14 mouse cellular contexts compared by ENCODE assay signal in the genomic region with DNA sequence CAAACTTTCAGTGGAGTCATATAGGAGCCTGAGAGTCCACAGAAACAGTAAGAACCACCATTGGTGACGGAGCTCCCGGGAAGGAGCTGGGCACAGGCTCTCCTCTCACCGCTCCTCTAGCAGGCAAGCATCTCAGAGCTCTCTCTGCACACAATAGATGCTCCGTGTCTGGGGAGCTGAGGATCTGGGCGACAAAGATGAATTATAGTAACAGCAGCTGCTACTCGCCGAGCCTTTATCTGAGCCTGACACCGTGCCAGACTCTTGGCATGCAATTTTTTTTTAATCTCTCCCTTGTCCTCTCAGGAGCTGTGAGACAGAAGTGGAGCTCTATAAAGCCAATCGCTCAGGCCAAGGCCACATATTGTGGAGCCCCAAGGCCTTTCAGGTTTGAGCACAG. TPM values are rescaled to one million over a fixed set of nuclear protein-coding genes. Genes with fewer than 3 reads are reported as not detected.
DNase-seq lines count a peak whose midpoint lies in the region; ATAC-seq lines count a peak whose summit lies in the region.
"Had no signal": no experiment of that assay in that cellular context is flagged by ENCODE, and none has a peak within 500 bp of the region (broad histone marks: within the 10 kb centered on the region; RNA-seq: fewer than 3 reads in every experiment).

No protein-coding gene starts in this region.

- H3K4me1 ChIP-seq in forebrain, embryonic 14.5 days (ENCODE audit: control insufficient read depth, insufficient read depth, low read length): no peaks in the 10 kb centered on the region
- no peaks in the 10 kb centered on the region for H3K4me1 ChIP-seq in forebrain, embryonic 12.5 days
- H3K4me1 ChIP-seq in forebrain, embryonic 16.5 days (replicated peaks; ENCODE audit: control insufficient read depth, insufficient read depth, low read length): 0 out of 2 replicates have a peak, but pooled peaks cover 2% of the 10 kb centered on the region
- no peaks in the 10 kb centered on the region for H3K4me1 ChIP-seq in heart, embryonic 10.5 days

- no peak overlapping the region for H3K9ac ChIP-seq in forebrain, embryonic 14.5 days (ENCODE audit: low read length)
- no peak overlapping the region for H3K9ac ChIP-seq in forebrain, embryonic 12.5 days
- no peak overlapping the region for H3K9ac ChIP-seq in forebrain, embryonic 16.5 days (replicated peaks; ENCODE audit: low read depth, low read length)

- peak overlapping the region; percentile 68; the same call in 1 of the 2 replicates for H3K27ac ChIP-seq in forebrain, embryonic 14.5 days (ENCODE audit: low read depth, low read length)
- no peak overlapping the region; the same call in 1 of the 2 replicates for H3K27ac ChIP-seq in forebrain, embryonic 12.5 days
- H3K27ac ChIP-seq in forebrain, embryonic 16.5 days (ENCODE audit: low read length): peak overlapping the region; percentile 85
- no peak overlapping the region for H3K27ac ChIP-seq in heart, embryonic 10.5 days
- H3K27ac ChIP-seq: heart, adult 2 months had no signal

- H3K36me3 ChIP-seq in forebrain, embryonic 14.5 days (ENCODE audit: control insufficient read depth, insufficient read depth, low read length): peaks cover 37% of the 10 kb centered on the region
- peaks cover 78% of the 10 kb centered on the region for H3K36me3 ChIP-seq in forebrain, embryonic 12.5 days (replicated peaks)
- H3K36me3 ChIP-seq in forebrain, embryonic 16.5 days (ENCODE audit: control insufficient read depth, insufficient read depth): peaks cover 20% of the 10 kb centered on the region
- H3K36me3 ChIP-seq in heart, embryonic 10.5 days: peaks cover 16% of the 10 kb centered on the region

- no peaks in the 10 kb centered on the region for H3K27me3 ChIP-seq in forebrain, embryonic 14.5 days (replicated peaks; ENCODE audit: control insufficient read depth, insufficient read depth, low read length)
- no peaks in the 10 kb centered on the region for H3K27me3 ChIP-seq in forebrain, embryonic 12.5 days
- no peaks in the 10 kb centered on the region for H3K27me3 ChIP-seq in forebrain, embryonic 16.5 days (replicated peaks; ENCODE audit: control insufficient read depth, insufficient read depth, low read length)
- H3K27me3 ChIP-seq in heart, embryonic 10.5 days (ENCODE audit: insufficient read depth, poor library complexity, severe bottlenecking): peaks cover 11% of the 10 kb centered on the region; the same call in 1 of the 2 replicates
- H3K27me3 ChIP-seq: Patski had no signal

- DNase-seq in forebrain, embryonic 14.5 days (ENCODE audit: low spot score): peak; percentile 82
- DNase-seq in layer of hippocampus, postnatal 10 days (ENCODE audit: low spot score in 2 of 2): peak; percentile 52 to 62
- peak; percentile 35 to 37 for DNase-seq in right cerebral cortex, adult 2 months (ENCODE audit: low spot score in 2 of 2)
- no peak for DNase-seq in heart, embryonic 10.5 days (ENCODE audit: low spot score)
- no peak for DNase-seq in testis, postnatal 10 days (ENCODE audit: low spot score)
- DNase-seq in kidney, postnatal 36 days: no peak
- DNase-seq: heart, adult 2 months had no signal

- no peak overlapping the region for H3K4me3 ChIP-seq in forebrain, embryonic 14.5 days (ENCODE audit: low read depth, low read length)
- H3K4me3 ChIP-seq in forebrain, embryonic 12.5 days (replicated peaks): no peak overlapping the region
- no peak overlapping the region for H3K4me3 ChIP-seq in forebrain, embryonic 16.5 days (replicated peaks; ENCODE audit: low read length)
- H3K4me3 ChIP-seq in heart, embryonic 10.5 days: no peak overlapping the region
- H3K4me3 ChIP-seq: heart, adult 2 months had no signal

- H3K9me3 ChIP-seq in forebrain, embryonic 14.5 days (replicated peaks; ENCODE audit: control insufficient read depth, low read length): no peaks in the 10 kb centered on the region
- H3K9me3 ChIP-seq in forebrain, embryonic 12.5 days: 0 out of 2 replicates have a peak, but pooled peaks cover 7% of the 10 kb centered on the region
- H3K9me3 ChIP-seq in forebrain, embryonic 16.5 days (ENCODE audit: control insufficient read depth, low read length): no peaks in the 10 kb centered on the region
- no peaks in the 10 kb centered on the region for H3K9me3 ChIP-seq in heart, embryonic 10.5 days

- 59% methylated on average over 9 of the region's 9 CpGs for WGBS in forebrain, embryonic 14.5 days
- WGBS in forebrain, embryonic 12.5 days: 82% methylated on average over 9 of the region's 9 CpGs
- 35% methylated on average over 9 of the region's 9 CpGs for WGBS in forebrain, embryonic 16.5 days
- 84% methylated on average over 9 of the region's 9 CpGs for WGBS in heart, embryonic 10.5 days

- H3K4me2 ChIP-seq in forebrain, embryonic 14.5 days (ENCODE audit: low read length): no peak overlapping the region
- no peak overlapping the region for H3K4me2 ChIP-seq in forebrain, embryonic 12.5 days
- no peak overlapping the region for H3K4me2 ChIP-seq in forebrain, embryonic 16.5 days (ENCODE audit: low read length)

- 0 out of 2 replicates have a peak, but pooled peaks have one; percentile 32 for ATAC-seq in forebrain, embryonic 14.5 days
- ATAC-seq in forebrain, embryonic 12.5 days (ENCODE audit: low FRiP score): no peak
- peak; percentile 80 for ATAC-seq in forebrain, embryonic 16.5 days
- ATAC-seq: inflammation-experienced regulatory T-cells, adult 6 months; Patski had no signal

RNA-seq across cellular contexts. Expression of gene Lactbl1, which starts 42.6 kb away (rescaled TPM):
- polyA plus RNA-seq in forebrain, embryonic 14.5 days (2014; fragmentation: Nextera tagmentation; extraction: Ambion mirVana): 0.10 TPM in 1 of 2 replicates, not detected in the other
- polyA plus RNA-seq in forebrain, embryonic 12.5 days (2016; fragmentation: Nextera tagmentation; extraction: Ambion mirVana): 0.08 TPM in 1 of 2 replicates, not detected in the other
- 0.06 TPM in 1 of 2 replicates, not detected in the other for polyA plus RNA-seq in forebrain, embryonic 16.5 days (2015; fragmentation: Nextera tagmentation; extraction: Ambion mirVana)
- under 1 TPM in 1 of 2 experiments, not detected in 1; 0.11 TPM for total RNA-seq in layer of hippocampus, postnatal 10 days (2021)
- polyA plus RNA-seq in heart, embryonic 10.5 days (2016; fragmentation: Nextera tagmentation; extraction: Ambion mirVana): not detected in 2 replicates
- total RNA-seq: heart, adult 2 months; neutrophil, adult 5-6 weeks had no signal
- polyA plus RNA-seq: lung, embryonic 16.5 days; Patski had no signal

RNA-seq across cellular contexts. Expression of gene Tex46, which starts 54.8 kb away (rescaled TPM):
- polyA plus RNA-seq in forebrain, embryonic 14.5 days (2014; fragmentation: Nextera tagmentation; extraction: Ambion mirVana): not detected in 2 replicates
- polyA plus RNA-seq in forebrain, embryonic 12.5 days (2016; fragmentation: Nextera tagmentation; extraction: Ambion mirVana): not detected in 2 replicates
- polyA plus RNA-seq in forebrain, embryonic 16.5 days (2015; fragmentation: Nextera tagmentation; extraction: Ambion mirVana): not detected in 2 replicates
- total RNA-seq in layer of hippocampus, postnatal 10 days (2021): not detected
- not detected in 2 replicates for polyA plus RNA-seq in heart, embryonic 10.5 days (2016; fragmentation: Nextera tagmentation; extraction: Ambion mirVana)
- total RNA-seq: heart, adult 2 months; left cerebral cortex, postnatal 10 days; neutrophil, adult 5-6 weeks had no signal
- polyA plus RNA-seq: heart, adult 2 months; inflammation-experienced regulatory T-cells, adult 6 months; lung, embryonic 16.5 days; Patski had no signal

Comparison
In these comparisons a context has a peak if more than half of its experiments do, and no peak if none do; other contexts are left out.
1. H3K27ac ChIP-seq: peak in forebrain, embryonic 14.5 days (single experiment) and forebrain, embryonic 16.5 days (single experiment); none in forebrain, embryonic 12.5 days (single experiment) and heart, embryonic 10.5 days (single experiment).
2. DNase-seq: peak in forebrain, embryonic 14.5 days (single experiment), layer of hippocampus, postnatal 10 days (2 of 2) and right cerebral cortex, adult 2 months (2 of 2); none in heart, embryonic 10.5 days (single experiment), testis, postnatal 10 days (single experiment) and kidney, postnatal 36 days (0 of 2).